Mouse (Mus musculus) adrenal gland, postnatal 25 days (tissue): ENCODE results near the gene Slc12a7. TPM values are rescaled to one million over a fixed set of nuclear protein-coding genes. Genes with fewer than 3 reads are reported as not detected.

Source experiments
- DNase-seq: peaks from one replicate; pipeline ENCODE4 v3.0.0; 2021; ENCODE audit warnings: mixed read lengths
- total RNA-seq: library from RNA; stranded (reverse); gene quantifications from 2 replicates; pipeline ENCODE4 v1.2.3, GENCODE M21; 2021

Slc12a7 gene
- total RNA-seq, 1 experiment from 2014 or later: 48.2 TPM

DNA sequence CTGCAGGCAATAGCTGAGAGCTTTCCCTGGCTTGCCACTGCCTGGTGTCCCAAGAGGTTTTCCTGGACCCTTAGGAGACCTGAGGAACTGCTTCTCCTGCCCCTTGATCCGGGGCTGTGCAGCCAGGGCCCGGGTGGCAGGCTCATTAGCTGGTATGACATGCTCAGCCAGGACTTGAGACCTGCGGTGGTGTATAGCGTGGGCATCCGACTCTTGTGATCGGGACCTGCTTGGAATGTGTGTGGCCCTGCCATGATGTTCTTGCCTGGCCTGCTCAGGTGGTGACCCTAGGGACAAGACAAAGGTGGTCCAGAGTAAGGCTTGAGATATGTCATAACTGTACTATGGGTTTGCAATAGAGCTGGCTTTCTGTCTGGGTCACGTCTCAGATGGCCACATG, 88.4 kb downstream of the Slc12a7 start:
- no peak for DNase-seq

DNA sequence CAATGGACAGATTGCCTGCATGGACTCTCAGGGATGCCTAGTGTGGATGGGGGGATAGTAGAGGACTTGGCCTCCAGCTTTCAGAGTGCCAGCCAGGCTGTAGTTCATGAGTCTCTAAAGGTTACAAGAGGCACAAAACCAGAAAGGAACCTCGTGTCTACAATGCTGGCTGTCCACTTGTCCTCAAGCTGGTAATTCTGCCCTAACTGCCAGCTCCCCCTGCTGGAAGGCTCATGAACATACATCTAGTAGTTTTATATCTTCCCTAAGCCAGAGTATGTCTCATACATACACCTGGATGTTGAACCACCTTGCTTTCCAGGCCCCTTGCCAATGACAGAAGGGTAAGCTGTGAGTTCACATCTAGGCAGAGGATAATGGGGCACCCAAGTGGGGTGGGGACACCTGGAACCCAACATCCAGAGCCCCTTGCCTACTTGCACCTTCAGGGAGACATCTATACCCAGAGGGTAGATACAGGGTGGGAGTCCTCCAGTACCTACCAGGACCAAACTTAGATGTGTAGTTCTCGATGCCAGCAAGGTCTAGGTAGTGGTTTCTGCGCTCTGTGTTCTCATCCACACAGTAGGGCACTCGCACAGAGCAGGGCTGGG, 89.4 kb downstream of the Slc12a7 start:
- peak; percentile 73 for DNase-seq

DNA sequence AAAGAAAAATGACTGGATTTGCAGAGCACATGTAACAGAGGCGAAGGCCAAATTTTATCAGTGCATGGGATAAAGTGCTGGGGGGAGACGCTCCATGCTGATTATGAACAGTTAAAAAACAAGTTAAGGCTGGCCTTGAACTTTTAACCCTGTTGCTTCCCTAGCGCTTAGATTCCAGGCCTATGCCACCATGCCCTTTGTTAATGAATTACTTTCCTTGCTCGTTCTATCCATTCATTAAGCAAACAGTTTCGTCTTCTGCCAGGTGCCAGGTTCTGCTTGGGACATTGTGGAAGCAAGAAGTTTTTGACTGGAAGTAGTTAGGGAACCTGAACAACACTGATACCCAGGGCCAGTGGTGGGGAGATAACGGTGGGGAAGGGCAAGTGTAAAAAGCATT, 90.8 kb downstream of the Slc12a7 start:
- DNase-seq: no peak

DNA sequence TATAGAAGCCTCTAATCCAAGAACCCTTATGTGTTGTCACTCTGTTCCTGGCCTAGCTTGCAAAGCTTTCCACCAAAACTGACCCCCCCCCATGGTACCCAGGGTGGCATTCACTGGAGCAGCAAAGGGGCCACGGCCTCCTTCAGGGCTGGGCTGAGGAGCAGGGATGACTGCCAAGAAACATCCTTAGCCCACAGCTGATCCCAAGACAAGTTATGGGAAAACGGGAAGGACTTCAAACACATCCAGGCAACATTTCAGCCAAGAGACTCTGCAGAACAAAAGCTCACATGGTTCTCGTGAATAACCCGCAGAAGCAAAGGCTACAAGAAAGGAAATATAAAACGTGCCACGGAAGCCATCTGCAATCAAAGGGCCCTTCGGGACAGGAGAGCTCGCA, 94.3 kb downstream of the Slc12a7 start:
- DNase-seq: no peak

DNA sequence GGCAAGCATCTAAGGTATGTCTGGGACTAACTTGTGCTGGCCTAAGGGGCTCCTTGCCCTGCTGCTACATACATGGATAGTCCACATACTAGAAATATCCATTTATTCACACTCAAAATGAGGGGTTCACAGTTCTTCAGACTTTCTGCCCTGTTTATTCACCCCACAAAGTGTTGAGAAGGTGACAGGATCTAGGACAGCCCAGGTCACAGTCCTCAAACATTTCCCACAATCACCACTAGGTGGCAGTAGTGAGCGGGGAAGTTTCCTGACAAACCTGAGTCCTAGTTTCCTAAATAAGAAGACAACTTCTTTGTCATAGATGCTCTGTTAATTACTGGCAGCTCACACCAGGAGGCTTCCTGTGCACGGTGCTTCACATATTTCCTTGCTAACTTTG, 98.6 kb downstream of the Slc12a7 start:
- DNase-seq: peak; percentile 67

DNA sequence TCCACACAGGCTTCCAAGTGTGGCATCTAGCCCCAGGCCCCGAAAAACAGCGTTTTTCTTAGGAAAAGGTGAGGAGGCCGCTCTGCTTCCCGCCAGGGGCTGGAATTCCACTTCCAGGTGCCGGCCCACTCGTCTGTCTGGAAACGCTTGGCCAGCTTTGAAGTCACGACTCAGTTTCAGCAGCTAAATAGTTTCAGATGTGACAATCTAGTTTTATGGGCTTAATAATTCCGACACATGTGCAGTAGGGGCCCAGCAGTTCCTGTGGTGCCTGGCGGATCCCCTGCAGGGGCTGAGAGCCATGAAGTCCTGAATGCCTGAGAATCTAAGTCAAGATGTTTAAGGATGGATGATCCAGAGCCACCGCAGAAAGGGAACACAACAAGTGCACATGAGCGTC, 100.9 kb downstream of the Slc12a7 start:
- DNase-seq: no peak

DNA sequence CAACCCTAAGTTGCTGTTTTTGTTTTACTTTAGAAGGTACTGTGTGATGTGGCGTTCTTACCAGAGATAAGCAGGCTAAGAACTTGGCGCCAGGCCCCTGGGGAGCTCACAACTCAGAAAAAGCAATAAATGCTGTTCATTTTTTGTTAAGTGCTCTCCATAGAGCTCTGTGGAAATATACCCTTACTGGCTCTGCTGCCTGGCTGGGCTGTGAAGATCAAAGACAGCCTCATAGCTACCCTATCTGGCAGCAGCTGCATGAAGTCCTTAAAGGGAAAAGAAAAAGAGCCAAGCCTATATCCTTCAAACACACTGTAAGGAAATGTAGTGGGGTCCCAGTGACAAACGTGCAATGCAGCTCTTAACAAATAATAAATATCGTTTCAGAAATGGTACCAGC, 102.9 kb downstream of the Slc12a7 start:
- DNase-seq: no peak

DNA sequence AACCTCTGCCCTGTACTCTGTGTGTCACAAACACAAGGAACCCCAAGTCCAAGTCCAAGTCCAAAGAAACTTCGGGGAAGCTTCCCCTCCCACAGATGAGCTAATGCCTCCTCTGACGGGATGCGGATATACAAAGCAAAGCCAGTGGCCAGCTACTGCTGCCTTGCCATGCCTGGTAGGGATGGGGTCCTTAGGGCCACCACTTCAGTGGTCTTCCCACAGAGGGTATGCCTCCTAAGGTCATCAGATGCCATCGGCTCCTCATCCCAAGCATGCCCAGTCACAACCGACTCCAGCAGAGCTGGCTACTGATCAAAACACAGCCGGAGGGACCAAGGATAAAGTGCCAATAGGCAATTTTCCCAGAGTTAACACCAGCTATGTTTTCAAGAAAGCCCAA, 103.6 kb downstream of the Slc12a7 start:
- DNase-seq: no peak

DNA sequence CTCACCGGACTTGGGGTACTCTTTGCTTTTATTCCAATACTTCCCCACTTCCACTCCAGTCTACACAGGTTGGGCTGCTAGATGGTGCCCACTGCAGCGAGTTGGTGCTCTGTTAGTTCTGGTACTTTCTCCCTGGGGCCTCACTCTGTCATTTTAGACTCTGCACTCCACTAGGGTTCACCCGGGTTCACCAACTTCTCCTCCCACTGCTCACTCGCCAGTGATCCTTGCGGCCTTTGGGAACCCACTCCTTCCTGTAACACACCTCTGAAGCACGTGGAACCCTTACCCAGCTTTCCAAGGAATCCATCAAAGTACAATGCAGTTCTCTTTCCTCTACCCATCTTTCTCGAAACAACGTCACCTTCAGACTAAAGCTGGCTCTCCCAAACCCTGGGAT, 104.8 kb downstream of the Slc12a7 start:
- no peak for DNase-seq

DNA sequence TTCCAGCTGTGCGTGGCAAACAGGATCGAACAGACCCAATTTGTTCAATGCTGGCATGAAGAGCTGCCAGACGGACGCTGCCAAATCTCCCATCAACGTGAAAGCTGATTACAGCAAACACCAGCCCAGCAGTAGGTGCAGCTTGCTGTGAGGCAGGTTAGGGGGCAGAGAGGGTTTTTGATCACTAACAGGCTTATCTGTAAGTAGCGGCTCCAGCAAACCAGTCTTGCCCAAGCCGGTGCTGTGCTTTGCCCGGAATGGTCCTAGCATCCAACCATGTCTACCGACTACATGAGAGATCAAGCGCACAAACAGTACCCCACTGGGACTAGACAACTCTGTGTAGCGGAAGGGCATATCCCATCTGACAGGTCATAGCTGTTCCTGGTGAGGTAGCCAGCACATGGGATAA, 106.2 kb downstream of the Slc12a7 start:
- no peak for DNase-seq

DNA sequence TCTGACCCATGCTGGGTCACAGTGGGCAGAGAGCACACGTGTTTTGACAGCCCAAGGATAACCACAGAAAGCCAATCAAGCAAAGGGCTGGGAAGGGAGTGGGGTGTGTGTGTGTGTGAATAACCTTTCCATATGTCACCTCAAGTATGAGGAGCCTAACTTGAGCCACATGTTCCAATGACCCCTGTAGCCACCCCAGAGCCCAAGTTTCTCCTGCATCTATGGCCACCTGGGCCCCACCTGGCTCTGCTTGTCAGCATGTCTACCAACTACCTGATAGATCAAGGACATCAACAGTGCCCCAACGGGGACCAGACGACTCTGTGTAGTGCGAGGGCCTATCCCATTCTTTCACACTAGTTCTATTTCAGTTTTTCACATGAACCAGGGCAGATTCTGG, 106.8 kb downstream of the Slc12a7 start:
- no peak for DNase-seq

DNA sequence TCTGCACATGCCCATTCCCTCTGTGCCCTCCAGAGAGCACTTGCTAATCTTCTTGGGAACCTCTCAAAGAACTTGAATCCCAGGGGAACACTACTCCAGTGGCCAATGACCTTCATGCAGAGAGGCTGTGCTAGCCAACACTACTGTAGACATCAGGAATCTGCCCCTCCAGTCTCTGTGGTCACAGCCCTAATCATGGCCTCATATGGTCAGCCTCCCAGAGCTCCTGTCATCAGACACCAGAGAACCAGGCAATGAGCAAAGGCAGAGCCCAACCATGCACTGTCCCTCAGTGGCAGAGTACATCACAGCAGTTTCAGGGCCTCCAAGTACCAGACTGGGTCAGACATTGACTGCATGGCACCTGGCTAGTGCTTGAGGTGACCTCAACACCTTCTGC, 109.8 kb downstream of the Slc12a7 start:
- no peak for DNase-seq

DNA sequence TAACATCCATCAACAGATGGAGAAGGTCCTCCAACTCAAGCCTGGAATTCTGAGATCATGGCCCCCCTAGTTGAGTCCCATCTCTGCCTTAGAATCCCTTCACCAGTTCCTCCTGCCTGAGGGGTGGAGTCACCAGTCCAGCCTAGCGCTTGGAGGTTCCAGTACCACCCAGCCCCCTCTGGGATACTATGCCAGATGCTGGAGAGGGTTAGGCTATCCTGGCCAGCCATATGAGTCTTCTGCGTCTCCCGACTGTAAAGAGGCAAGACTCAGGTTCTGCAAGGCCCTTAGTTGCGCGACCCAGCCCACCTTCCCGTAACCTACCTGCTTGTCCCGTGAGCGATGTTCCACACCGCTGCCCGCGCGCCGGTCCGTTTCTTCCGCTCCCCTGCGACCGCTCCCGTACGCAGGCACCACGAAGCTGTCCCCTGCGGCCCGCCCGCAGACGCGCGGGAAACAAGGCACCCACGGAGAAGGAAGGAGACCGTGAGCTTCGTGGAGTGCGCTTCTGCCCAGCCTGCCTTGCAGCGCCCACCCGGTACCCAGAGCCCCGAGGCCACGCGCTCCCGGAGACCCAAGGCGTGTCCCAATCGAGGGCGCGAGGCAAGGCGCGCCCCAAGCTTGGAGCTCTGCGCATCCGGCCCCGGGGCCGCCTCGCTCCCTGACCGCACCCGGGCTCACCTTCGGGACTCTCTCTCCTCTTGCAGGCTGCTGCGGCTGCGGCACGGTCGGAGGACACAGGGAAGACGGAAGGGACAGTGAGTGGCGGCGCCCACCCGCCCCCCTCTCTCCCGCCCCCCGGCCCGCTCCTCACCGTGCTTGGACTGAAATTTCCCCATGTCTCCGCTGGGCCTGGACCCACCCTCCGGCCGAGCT, 113.9 kb downstream of the Slc12a7 start:
- DNase-seq: peak; percentile 10

DNA sequence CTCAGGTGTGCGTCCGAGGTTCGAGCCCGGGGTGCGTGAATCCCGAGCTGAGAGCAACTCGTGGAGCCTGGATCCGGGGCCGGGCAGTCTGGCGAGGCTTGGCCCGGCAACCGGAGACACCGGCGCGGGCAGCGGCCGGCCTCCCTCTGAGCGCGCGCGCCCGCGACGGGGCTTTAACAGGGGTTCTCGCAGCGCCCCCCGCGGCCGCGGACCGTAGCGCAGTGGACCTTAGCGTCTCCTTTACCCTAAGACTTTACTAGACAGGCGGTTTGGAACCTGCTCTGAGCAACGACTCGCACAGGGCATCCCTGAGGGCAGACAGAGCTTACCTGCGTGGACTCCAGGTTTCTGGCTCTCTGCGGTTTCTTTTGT, 114.6 kb downstream of the Slc12a7 start, which contains the start of gene Nkd2:
Nkd2 (minus strand) TSS at position 167 of the 372 bp plus-strand sequence.
- DNase-seq: peak; percentile 91

Other genes starting within 250 kb of the Slc12a7 start
- gene Slc6a3, start 196.3 kb upstream of the Slc12a7 start, total RNA-seq: 0.12 TPM in 1 of 2 replicates, not detected in the other
- 151 and 160 TPM in 2 replicates for gene Clptm1l, start 129.1 kb upstream of the Slc12a7 start, total RNA-seq
- gene Tert, start 106.2 kb upstream of the Slc12a7 start, total RNA-seq: 9.4 and 10.6 TPM in 2 replicates
- not detected in 2 replicates for gene Slc6a18, start 55.1 kb upstream of the Slc12a7 start, total RNA-seq
- 0.24 and 0.36 TPM in 2 replicates for gene Slc6a19, start 28.2 kb upstream of the Slc12a7 start, total RNA-seq
- 1.2 and 1.8 TPM in 2 replicates for gene Nkd2, start 114.5 kb downstream of the Slc12a7 start, total RNA-seq
- 1.4 and 3.3 TPM in 2 replicates for gene Trip13, start 204.7 kb downstream of the Slc12a7 start, total RNA-seq
- 29.2 and 37.5 TPM in 2 replicates for gene Brd9, start 204.7 kb downstream of the Slc12a7 start, total RNA-seq
- not detected in 2 replicates for gene Zdhhc11, start 230.8 kb downstream of the Slc12a7 start, total RNA-seq